Comparison of ENCODE assay signal across 8 mouse cellular contexts in genomic region chr11:105364386-105365065, GRCm38 (mm10).
DNase-seq lines count a peak whose midpoint lies in the region; ATAC-seq and TF ChIP-seq lines count a peak whose summit lies in the region.

No protein-coding gene starts in this region.

- peak overlapping the region; percentile 5; the same call in 1 of the 2 replicates for H3K9ac ChIP-seq in neural tube, embryonic 11.5 days (ENCODE audit: low read length)
- H3K9ac ChIP-seq in embryonic facial prominence, embryonic 15.5 days: no peak overlapping the region

- no peak overlapping the region for H3K4me3 ChIP-seq in neural tube, embryonic 11.5 days (ENCODE audit: low read depth, low read length)
- H3K4me3 ChIP-seq in embryonic facial prominence, embryonic 15.5 days (replicated peaks): no peak overlapping the region
- peak overlapping the region; percentile 57 for H3K4me3 ChIP-seq in hindbrain, embryonic 10.5 days
- peak overlapping the region; percentile 71 for H3K4me3 ChIP-seq in layer of hippocampus, adult 2 months
- peak overlapping the region; percentile 16; the same call in 1 of the 2 replicates for H3K4me3 ChIP-seq in midbrain, embryonic 10.5 days

- ATAC-seq in neural tube, embryonic 11.5 days (ENCODE audit: insufficient read depth, low FRiP score, low TSS enrichment): no peak
- no peak for ATAC-seq in embryonic facial prominence, embryonic 15.5 days (ENCODE audit: insufficient number of reproducible peaks, low FRiP score, low TSS enrichment, low read depth)
- ATAC-seq in megakaryocyte progenitor cell, adult 5-6 weeks (replicated peaks; ENCODE audit: poor library complexity): no peak

- no peak for TF ChIP-seq CTCF in layer of hippocampus, adult 2 months (conservative IDR thresholded peaks at IDR 0.05)

- DNase-seq in neural tube, embryonic 11.5 days (ENCODE audit: low spot score): peak; percentile 35
- DNase-seq in neural tube, embryonic 10.5 days (ENCODE audit: extremely low spot score, low spot score): no peak
- DNase-seq in hindbrain, embryonic 10.5 days (ENCODE audit: low spot score): peak; percentile 51
- DNase-seq in layer of hippocampus, adult 2 months (ENCODE audit: low spot score in 2 of 2): peak in 1 of 2 experiments; percentile 33
- no peak for DNase-seq in midbrain, embryonic 10.5 days (ENCODE audit: low spot score)
- peak; percentile 71 for DNase-seq in thymus, postnatal 0 days (ENCODE audit: low spot score)

- H3K4me1 ChIP-seq in neural tube, embryonic 11.5 days (ENCODE audit: control insufficient read depth, insufficient read depth, low read length): peaks cover 15% of the 10 kb centered on the region
- H3K4me1 ChIP-seq in embryonic facial prominence, embryonic 15.5 days: peaks cover 20% of the 10 kb centered on the region
- H3K4me1 ChIP-seq in hindbrain, embryonic 10.5 days (replicated peaks): peaks cover 42% of the 10 kb centered on the region
- peaks cover 42% of the 10 kb centered on the region for H3K4me1 ChIP-seq in midbrain, embryonic 10.5 days

- H3K4me2 ChIP-seq in neural tube, embryonic 11.5 days (ENCODE audit: low read depth): peak overlapping the region; percentile 84
- H3K4me2 ChIP-seq in embryonic facial prominence, embryonic 15.5 days (replicated peaks): 0 out of 2 replicates have a peak overlapping the region, but pooled peaks have one; percentile 0

- no peaks in the 10 kb centered on the region for H3K9me3 ChIP-seq in neural tube, embryonic 11.5 days (ENCODE audit: control insufficient read depth, low read length)
- H3K9me3 ChIP-seq in embryonic facial prominence, embryonic 15.5 days (replicated peaks): no peaks in the 10 kb centered on the region
- H3K9me3 ChIP-seq in hindbrain, embryonic 10.5 days: no peaks in the 10 kb centered on the region
- H3K9me3 ChIP-seq in midbrain, embryonic 10.5 days (replicated peaks): no peaks in the 10 kb centered on the region

- H3K27me3 ChIP-seq in neural tube, embryonic 11.5 days (ENCODE audit: control insufficient read depth, insufficient read depth, low read length): no peaks in the 10 kb centered on the region
- H3K27me3 ChIP-seq in embryonic facial prominence, embryonic 15.5 days: no peaks in the 10 kb centered on the region
- peaks cover 49% of the 10 kb centered on the region for H3K27me3 ChIP-seq in hindbrain, embryonic 10.5 days (ENCODE audit: insufficient read depth, poor library complexity, severe bottlenecking)
- H3K27me3 ChIP-seq in midbrain, embryonic 10.5 days (ENCODE audit: low read depth, poor library complexity, severe bottlenecking): peaks cover 51% of the 10 kb centered on the region

- H3K36me3 ChIP-seq in neural tube, embryonic 11.5 days (ENCODE audit: control insufficient read depth, insufficient read depth, low read length): no peaks in the 10 kb centered on the region
- no peaks in the 10 kb centered on the region for H3K36me3 ChIP-seq in embryonic facial prominence, embryonic 15.5 days
- no peaks in the 10 kb centered on the region for H3K36me3 ChIP-seq in hindbrain, embryonic 10.5 days
- no peaks in the 10 kb centered on the region for H3K36me3 ChIP-seq in midbrain, embryonic 10.5 days

- WGBS in neural tube, embryonic 11.5 days: 10% methylated on average over 12 of the region's 12 CpGs
- 29% methylated on average over 12 of the region's 12 CpGs for WGBS in embryonic facial prominence, embryonic 15.5 days
- WGBS in hindbrain, embryonic 10.5 days: 18% methylated on average over 12 of the region's 12 CpGs
- 34% methylated on average over 12 of the region's 12 CpGs for WGBS in midbrain, embryonic 10.5 days

- H3K27ac ChIP-seq in neural tube, embryonic 11.5 days (ENCODE audit: low read depth, low read length): 0 out of 2 replicates have a peak overlapping the region, but pooled peaks have one; percentile 23
- no peak overlapping the region; the same call in 1 of the 2 replicates for H3K27ac ChIP-seq in embryonic facial prominence, embryonic 15.5 days (replicated peaks)
- H3K27ac ChIP-seq in hindbrain, embryonic 10.5 days: peak overlapping the region; percentile 84
- H3K27ac ChIP-seq in layer of hippocampus, adult 2 months: peak overlapping the region; percentile 77
- peak overlapping the region; percentile 80 for H3K27ac ChIP-seq in midbrain, embryonic 10.5 days (replicated peaks)

Comparison
In these comparisons a context has a peak if more than half of its experiments do, and no peak if none do; other contexts are left out.
1. DNase-seq: peak in neural tube, embryonic 11.5 days (single experiment), hindbrain, embryonic 10.5 days (single experiment) and thymus, postnatal 0 days (single experiment); none in neural tube, embryonic 10.5 days (single experiment) and midbrain, embryonic 10.5 days (single experiment).
2. H3K4me3 ChIP-seq: peak in hindbrain, embryonic 10.5 days (single experiment), layer of hippocampus, adult 2 months (single experiment) and midbrain, embryonic 10.5 days (single experiment); none in neural tube, embryonic 11.5 days (single experiment) and embryonic facial prominence, embryonic 15.5 days (single experiment).